Mouse (Mus musculus) neural tube, embryonic 15.5 days (tissue): ENCODE measurements around the gene Fyn. TPM values are rescaled to one million over a fixed set of nuclear protein-coding genes. Genes with fewer than 3 reads are reported as not detected.

Experiments
- ATAC-seq: fragments of 200-750 bp; cut with Nextera tagmentation; 2 replicates; pipeline ENCODE4 v1.8.0; 2017; ENCODE audit warnings: mild to moderate bottlenecking, moderate TSS enrichment, moderate library complexity; ENCODE audit not compliant: low FRiP score
- H3K27ac ChIP-seq: fragments of 300-500 bp; sonication (generic); replicated peaks from 2 replicates; pipeline ENCODE4 v1.5.1; 2015; ENCODE audit warnings: mild to moderate bottlenecking, inconsistent platforms
- H3K27me3 ChIP-seq: fragments of 300-500 bp; sonication (generic); replicated peaks from 2 replicates; pipeline ENCODE4 v1.6.1; 2015; ENCODE audit warnings: inconsistent platforms
- H3K36me3 ChIP-seq: fragments of 300-500 bp; sonication (generic); 2 replicates; pipeline ENCODE4 v1.6.1; 2015; ENCODE audit warnings: inconsistent platforms
- H3K4me1 ChIP-seq: fragments of 300-500 bp; sonication (generic); 2 replicates; pipeline ENCODE4 v1.6.1; 2015; ENCODE audit warnings: inconsistent platforms
- H3K4me2 ChIP-seq: fragments of 300-500 bp; sonication (generic); 2 replicates; pipeline ENCODE4 v1.6.1; 2015; ENCODE audit warnings: inconsistent platforms, mild to moderate bottlenecking, moderate library complexity
- H3K4me3 ChIP-seq: fragments of 300-500 bp; sonication (generic); replicated peaks from 2 replicates; pipeline ENCODE4 v1.5.1; 2015; ENCODE audit warnings: mild to moderate bottlenecking, inconsistent platforms
- H3K9ac ChIP-seq: fragments of 300-500 bp; sonication (generic); replicated peaks from 2 replicates; pipeline ENCODE4 v1.6.1; 2015; ENCODE audit warnings: mild to moderate bottlenecking, inconsistent platforms
- H3K9me3 ChIP-seq: fragments of 300-500 bp; sonication (generic); replicated peaks from 2 replicates; pipeline ENCODE4 v1.6.1; 2016; ENCODE audit warnings: inconsistent platforms
- WGBS: fragments of 180-500 bp; shearing (Covaris S2); methylation state at CpG from one replicate; pipeline ENCODE4 v1.1.7; 2015; ENCODE audit warnings: mixed read lengths; 5-methylcytosine and 5-hydroxymethylcytosine counted together
- polyA plus RNA-seq: library from polyadenylated mRNA; unstranded; fragments of >200 nt; fragmentation: Nextera tagmentation; extraction: Ambion mirVana; gene quantifications from 2 replicates; pipeline ENCODE4 v1.2.1, GENCODE M21; 2015

Fyn gene
- polyA plus RNA-seq, 1 experiment from 2014 or later = 76.5 TPM

- WGBS = 73% methylated on average over 14 of the region's 14 CpGs
- H3K9ac ChIP-seq = no peak overlapping the region
- H3K4me2 ChIP-seq = no peak overlapping the region
- ATAC-seq = no peak
- no peaks in the 10 kb centered on the region for H3K36me3 ChIP-seq
- no peak overlapping the region for H3K4me3 ChIP-seq
- no peaks in the 10 kb centered on the region for H3K27me3 ChIP-seq
- no peak overlapping the region for H3K27ac ChIP-seq
- H3K9me3 ChIP-seq = no peaks in the 10 kb centered on the region
- peaks cover 50% of the 10 kb centered on the region for H3K4me1 ChIP-seq
Observed at GRCm38 (mm10) chr10:39432648-39433568, 64.3 kb downstream of the Fyn start.

- H3K9me3 ChIP-seq = no peaks in the 10 kb centered on the region
- WGBS = 88% methylated on average over 7 of the region's 7 CpGs
- H3K4me3 ChIP-seq = no peak overlapping the region
- H3K36me3 ChIP-seq = no peaks in the 10 kb centered on the region
- no peak for ATAC-seq
- H3K9ac ChIP-seq = no peak overlapping the region
- no peak overlapping the region for H3K4me2 ChIP-seq
- no peak overlapping the region for H3K27ac ChIP-seq
- no peaks in the 10 kb centered on the region for H3K27me3 ChIP-seq
- H3K4me1 ChIP-seq = peaks cover 60% of the 10 kb centered on the region
Observed at GRCm38 (mm10) chr10:39433893-39434292, 65.2 kb downstream of the Fyn start.

- H3K27me3 ChIP-seq = no peaks in the 10 kb centered on the region
- no peak for ATAC-seq
- H3K9me3 ChIP-seq = no peaks in the 10 kb centered on the region
- no peak overlapping the region for H3K4me2 ChIP-seq
- H3K27ac ChIP-seq = no peak overlapping the region
- no peak overlapping the region for H3K4me3 ChIP-seq
- H3K36me3 ChIP-seq = no peaks in the 10 kb centered on the region
- peaks cover 66% of the 10 kb centered on the region for H3K4me1 ChIP-seq
- H3K9ac ChIP-seq = no peak overlapping the region
- WGBS = 72% methylated on average over 8 of the region's 8 CpGs
Observed at GRCm38 (mm10) chr10:39434758-39435448, 66.2 kb downstream of the Fyn start.

GRCm38 (mm10) chr10:39438905-39439304 lies 70.2 kb downstream of the Fyn start:
- Histone ChIP-seq H3K27me3 (no peaks in the 10 kb centered on the region), H3K4me2 (no peak overlapping the region), H3K9me3 (no peaks in the 10 kb centered on the region), H3K9ac (no peak overlapping the region), H3K4me3 (no peak overlapping the region), H3K4me1 (peaks cover 45% of the 10 kb centered on the region), H3K27ac (peak overlapping the region; percentile 51), H3K36me3 (no peaks in the 10 kb centered on the region)
- peak; percentile 9 for ATAC-seq
- WGBS = 55% methylated on average over 5 of the region's 5 CpGs

GRCm38 (mm10) chr10:39440506-39440905 lies 71.9 kb downstream of the Fyn start:
- Histone ChIP-seq H3K4me2 (no peak overlapping the region), H3K9me3 (no peaks in the 10 kb centered on the region), H3K36me3 (no peaks in the 10 kb centered on the region), H3K4me1 (peaks cover 35% of the 10 kb centered on the region), H3K4me3 (no peak overlapping the region), H3K27me3 (no peaks in the 10 kb centered on the region), H3K27ac (peak overlapping the region; percentile 58), H3K9ac (no peak overlapping the region)
- WGBS = 67% methylated on average over 9 of the region's 9 CpGs
- no peak for ATAC-seq

- Histone ChIP-seq H3K4me3 (no peak overlapping the region), H3K9ac (no peak overlapping the region), H3K4me2 (no peak overlapping the region), H3K27ac (no peak overlapping the region), H3K4me1 (peaks cover 37% of the 10 kb centered on the region), H3K9me3 (no peaks in the 10 kb centered on the region), H3K27me3 (no peaks in the 10 kb centered on the region), H3K36me3 (no peaks in the 10 kb centered on the region)
- ATAC-seq = no peak
Observed at GRCm38 (mm10) chr10:39441636-39442035, 73.0 kb downstream of the Fyn start.

GRCm38 (mm10) chr10:39443122-39443521 lies 74.5 kb downstream of the Fyn start:
- Histone ChIP-seq H3K36me3 (no peaks in the 10 kb centered on the region), H3K4me1 (peaks cover 43% of the 10 kb centered on the region), H3K9me3 (no peaks in the 10 kb centered on the region), H3K27ac (no peak overlapping the region), H3K4me2 (no peak overlapping the region), H3K27me3 (no peaks in the 10 kb centered on the region), H3K9ac (no peak overlapping the region), H3K4me3 (no peak overlapping the region)
- ATAC-seq = no peak
- WGBS = 68% methylated on average over 2 of the region's 2 CpGs

- Histone ChIP-seq H3K27ac (no peak overlapping the region), H3K4me3 (no peak overlapping the region), H3K9ac (no peak overlapping the region), H3K9me3 (no peaks in the 10 kb centered on the region), H3K36me3 (no peaks in the 10 kb centered on the region), H3K27me3 (no peaks in the 10 kb centered on the region), H3K4me1 (peaks cover 43% of the 10 kb centered on the region), H3K4me2 (no peak overlapping the region)
- no peak for ATAC-seq
Observed at GRCm38 (mm10) chr10:39443947-39444346, 75.3 kb downstream of the Fyn start.

- peaks cover 43% of the 10 kb centered on the region for H3K4me1 ChIP-seq
- WGBS = 88% methylated on average over 11 of the region's 11 CpGs
- H3K9me3 ChIP-seq = no peaks in the 10 kb centered on the region
- H3K9ac ChIP-seq = no peak overlapping the region
- H3K4me3 ChIP-seq = no peak overlapping the region
- ATAC-seq = no peak
- no peak overlapping the region; the same call in 1 of the 2 replicates for H3K27ac ChIP-seq
- no peaks in the 10 kb centered on the region for H3K27me3 ChIP-seq
- no peaks in the 10 kb centered on the region for H3K36me3 ChIP-seq
- no peak overlapping the region for H3K4me2 ChIP-seq
Observed at GRCm38 (mm10) chr10:39445870-39446269, 77.2 kb downstream of the Fyn start.

- no peak overlapping the region for H3K4me3 ChIP-seq
- H3K4me2 ChIP-seq = no peak overlapping the region
- H3K9ac ChIP-seq = no peak overlapping the region
- no peaks in the 10 kb centered on the region for H3K36me3 ChIP-seq
- ATAC-seq = no peak
- 89% methylated on average over 5 of the region's 5 CpGs for WGBS
- H3K27ac ChIP-seq = no peak overlapping the region
- peaks cover 49% of the 10 kb centered on the region for H3K4me1 ChIP-seq
- no peaks in the 10 kb centered on the region for H3K27me3 ChIP-seq
- no peaks in the 10 kb centered on the region for H3K9me3 ChIP-seq
Observed at GRCm38 (mm10) chr10:39446706-39447105, 78.1 kb downstream of the Fyn start.

GRCm38 (mm10) chr10:39449179-39449578 lies 80.5 kb downstream of the Fyn start:
- Histone ChIP-seq H3K4me3 (no peak overlapping the region), H3K4me2 (no peak overlapping the region), H3K4me1 (peaks cover 64% of the 10 kb centered on the region), H3K9me3 (no peaks in the 10 kb centered on the region), H3K9ac (no peak overlapping the region), H3K36me3 (no peaks in the 10 kb centered on the region), H3K27ac (no peak overlapping the region), H3K27me3 (no peaks in the 10 kb centered on the region)
- no peak for ATAC-seq
- 60% methylated on average over 4 of the region's 4 CpGs for WGBS

GRCm38 (mm10) chr10:39450356-39450755 lies 81.7 kb downstream of the Fyn start:
- H3K27me3 ChIP-seq = no peaks in the 10 kb centered on the region
- no peak overlapping the region for H3K9ac ChIP-seq
- no peak overlapping the region for H3K4me3 ChIP-seq
- no peak for ATAC-seq
- WGBS = 60% methylated on average over 8 of the region's 8 CpGs
- H3K4me2 ChIP-seq = no peak overlapping the region
- no peaks in the 10 kb centered on the region for H3K9me3 ChIP-seq
- H3K4me1 ChIP-seq = peaks cover 66% of the 10 kb centered on the region
- H3K27ac ChIP-seq = peak overlapping the region; percentile 64
- H3K36me3 ChIP-seq = no peaks in the 10 kb centered on the region
